Mouse (Mus musculus) brain, embryonic 14.5 days (tissue): ENCODE data around the gene Hist1h2an. TPM values are rescaled to one million over a fixed set of nuclear protein-coding genes. Genes with fewer than 3 reads are reported as not detected.
A peak's percentile ranks its signal among the peaks of the same experiment; 100 is the strongest.

Experiments used
- DNase-seq: peaks from one replicate; pipeline ENCODE4 v3.0.0-alpha.2; 2011; ENCODE audit warnings: low read depth
- CTCF ChIP-seq: fragments of 200-500 bp; IDR thresholded peaks from 2 replicates; pipeline ENCODE4 v1.5.1; 2012; ENCODE audit warnings: inconsistent platforms, mild to moderate bottlenecking, moderate library complexity, borderline replicate concordance; ENCODE audit not compliant: insufficient read depth, insufficient read length; ENCODE audit errors: extremely low read depth
- POLR2A ChIP-seq: fragments of 200-500 bp; IDR thresholded peaks from 2 replicates; pipeline ENCODE4 v1.6.1; 2012; ENCODE audit warnings: mild to moderate bottlenecking, inconsistent platforms, borderline replicate concordance; ENCODE audit not compliant: poor library complexity, insufficient read depth, insufficient read length, severe bottlenecking; ENCODE audit errors: extremely low read depth
- polyA plus RNA-seq: library from polyadenylated mRNA; depleted of rRNA; stranded (reverse); fragments of >200 nt; gene quantifications from 2 replicates; pipeline ENCODE4 v1.2.3, GENCODE M21; 2012; rRNA removed

Gene Hist1h2an
- polyA plus RNA-seq, 1 experiment, result 8.8 TPM

- DNase-seq, result peak; percentile 97
Measured at GRCm38 (mm10) chr13:21778814-21779766, 7.9 kb downstream of the Hist1h2an start.

GRCm38 (mm10) chr13:21755707-21756106 lies 31.3 kb downstream of the Hist1h2an start:
- no peak for TF ChIP-seq POLR2A
- TF ChIP-seq CTCF, result no peak
- no peak for DNase-seq

More at GRCm38 (mm10) chr13:21778814-21779766, 7.9 kb downstream of the Hist1h2an start:
- TF ChIP-seq CTCF, result no peak
- TF ChIP-seq POLR2A, result peak; percentile 17; the same call in 1 of the 2 replicates

- peak; percentile 81 for DNase-seq
Measured at GRCm38 (mm10) chr13:21754294-21755001, 32.6 kb downstream of the Hist1h2an start.

- TF ChIP-seq POLR2A, result 0 out of 2 replicates have a peak, but pooled peaks have one; percentile 39
Measured at GRCm38 (mm10) chr13:21753524-21754285, 33.3 kb downstream of the Hist1h2an start, which contains the start of the genes Hist1h2ak and Hist1h2bn. Gene Hist1h2ak (minus strand): TSS chr13:21753827. Gene Hist1h2bn (plus strand): TSS chr13:21754123.

GRCm38 (mm10) chr13:21753051-21753523 lies 33.9 kb downstream of the Hist1h2an start:
- TF ChIP-seq POLR2A (no peak), CTCF (no peak)
- no peak for DNase-seq

More at GRCm38 (mm10) chr13:21753524-21754285, 33.3 kb downstream of the Hist1h2an start, which contains the start of the genes Hist1h2ak and Hist1h2bn:
- peak; percentile 99 for DNase-seq

GRCm38 (mm10) chr13:21752356-21752755 lies 34.7 kb downstream of the Hist1h2an start:
- DNase-seq, result no peak

GRCm38 (mm10) chr13:21751827-21752226 lies 35.2 kb downstream of the Hist1h2an start:
- no peak for DNase-seq
- TF ChIP-seq CTCF, result no peak
- TF ChIP-seq POLR2A, result no peak

More at GRCm38 (mm10) chr13:21752356-21752755, 34.7 kb downstream of the Hist1h2an start:
- TF ChIP-seq CTCF, result no peak
- no peak for TF ChIP-seq POLR2A

- TF ChIP-seq POLR2A (no peak), CTCF (no peak)
- DNase-seq, result no peak
Measured at GRCm38 (mm10) chr13:21751417-21751816, 35.6 kb downstream of the Hist1h2an start.

- peak; percentile 56; the same call in 1 of the 2 replicates for TF ChIP-seq POLR2A
- peak; percentile 97 for DNase-seq
Measured at GRCm38 (mm10) chr13:21750159-21751017, 36.6 kb downstream of the Hist1h2an start, which contains the start of gene Hist1h4k. Gene Hist1h4k (minus strand): TSS chr13:21750505.

- peak; percentile 67 for DNase-seq
- TF ChIP-seq CTCF (no peak), POLR2A (no peak)
Measured at GRCm38 (mm10) chr13:21749387-21750158, 37.4 kb downstream of the Hist1h2an start.

GRCm38 (mm10) chr13:21745006-21745405 lies 42.0 kb downstream of the Hist1h2an start:
- no peak for DNase-seq
- TF ChIP-seq POLR2A (no peak), CTCF (no peak)

Other genes with a start within 250 kb of the Hist1h2an start
- gene Olfr1366, start 244.4 kb downstream of the Hist1h2an start, polyA plus RNA-seq, result not detected in 2 replicates
- not detected in 2 replicates for gene Olfr1535, start 227.3 kb downstream of the Hist1h2an start, polyA plus RNA-seq
- not detected in 2 replicates for gene Olfr1364, start 205.5 kb downstream of the Hist1h2an start, polyA plus RNA-seq
- not detected in 2 replicates for gene Olfr1362, start 173.2 kb downstream of the Hist1h2an start, polyA plus RNA-seq
- not detected in 2 replicates for gene Olfr11, start 144.7 kb downstream of the Hist1h2an start, polyA plus RNA-seq
- gene Olfr1361, start 123.8 kb downstream of the Hist1h2an start, polyA plus RNA-seq, result not detected in 2 replicates
- not detected in 2 replicates for gene Olfr1360, start 109.8 kb downstream of the Hist1h2an start, polyA plus RNA-seq
- not detected in 2 replicates for gene Olfr1359, start 89.1 kb downstream of the Hist1h2an start, polyA plus RNA-seq
- 11.3 and 14.5 TPM in 2 replicates for gene Hist1h2bl, start 71.1 kb downstream of the Hist1h2an start, polyA plus RNA-seq
- 14.3 and 24.3 TPM in 2 replicates for gene Hist1h2ai, start 70.8 kb downstream of the Hist1h2an start, polyA plus RNA-seq
- gene Hist1h3h, start 69.6 kb downstream of the Hist1h2an start, polyA plus RNA-seq, result 39.0 and 49.4 TPM in 2 replicates
- gene Hist1h2bm, start 65.2 kb downstream of the Hist1h2an start, polyA plus RNA-seq, result 17.0 and 18.2 TPM in 2 replicates
- gene Hist1h4j, start 52.2 kb downstream of the Hist1h2an start, polyA plus RNA-seq, result 17.8 and 19.9 TPM in 2 replicates
- 20.2 and 29.6 TPM in 2 replicates for gene Hist1h4k, start 36.7 kb downstream of the Hist1h2an start, polyA plus RNA-seq
- gene Hist1h2ak, start 33.4 kb downstream of the Hist1h2an start, polyA plus RNA-seq, result 21.4 and 26.4 TPM in 2 replicates
- gene Hist1h2bn, start 33.1 kb downstream of the Hist1h2an start, polyA plus RNA-seq, result 13.5 and 30.8 TPM in 2 replicates
- gene Hist1h1b, start 6.6 kb downstream of the Hist1h2an start, polyA plus RNA-seq, result 4.3 and 4.5 TPM in 2 replicates
- 35.6 and 40.1 TPM in 2 replicates for gene Hist1h3i, start 3.8 kb downstream of the Hist1h2an start, polyA plus RNA-seq
- gene Hist1h2bp, start 243 bp upstream of the Hist1h2an start, polyA plus RNA-seq, result 2.5 TPM in 2 replicates
- gene Hist1h2bq, start 23.0 kb upstream of the Hist1h2an start, polyA plus RNA-seq, result 12.6 and 16.3 TPM in 2 replicates
- gene Hist1h2ao, start 23.2 kb upstream of the Hist1h2an start, polyA plus RNA-seq, result not detected in 2 replicates
- gene Hist1h4m, start 24.5 kb upstream of the Hist1h2an start, polyA plus RNA-seq, result not detected in 2 replicates
- gene Hist1h4n, start 45.0 kb upstream of the Hist1h2an start, polyA plus RNA-seq, result 25.9 and 58.6 TPM in 2 replicates
- 71.3 and 78.4 TPM in 2 replicates for gene Hist1h2ap, start 46.3 kb upstream of the Hist1h2an start, polyA plus RNA-seq
- 5.6 and 6.6 TPM in 2 replicates for gene Hist1h2br, start 46.5 kb upstream of the Hist1h2an start, polyA plus RNA-seq
- gene Zfp184, start 157.9 kb upstream of the Hist1h2an start, polyA plus RNA-seq, result 14.5 and 14.9 TPM in 2 replicates
- 0.04 TPM in 1 of 2 replicates, not detected in the other for gene Pom121l2, start 194.0 kb upstream of the Hist1h2an start, polyA plus RNA-seq
- gene Prss16, start 222.5 kb upstream of the Hist1h2an start, polyA plus RNA-seq, result 0.08 and 0.21 TPM in 2 replicates
- 8.8 and 13.4 TPM in 2 replicates for gene Hist1h2ah, start 248.3 kb upstream of the Hist1h2an start, polyA plus RNA-seq
- 20.9 and 21.3 TPM in 2 replicates for gene Hist1h2bk, start 248.7 kb upstream of the Hist1h2an start, polyA plus RNA-seq